Comparison of ENCODE assay signal across 8 mouse cellular contexts in the genomic region with DNA sequence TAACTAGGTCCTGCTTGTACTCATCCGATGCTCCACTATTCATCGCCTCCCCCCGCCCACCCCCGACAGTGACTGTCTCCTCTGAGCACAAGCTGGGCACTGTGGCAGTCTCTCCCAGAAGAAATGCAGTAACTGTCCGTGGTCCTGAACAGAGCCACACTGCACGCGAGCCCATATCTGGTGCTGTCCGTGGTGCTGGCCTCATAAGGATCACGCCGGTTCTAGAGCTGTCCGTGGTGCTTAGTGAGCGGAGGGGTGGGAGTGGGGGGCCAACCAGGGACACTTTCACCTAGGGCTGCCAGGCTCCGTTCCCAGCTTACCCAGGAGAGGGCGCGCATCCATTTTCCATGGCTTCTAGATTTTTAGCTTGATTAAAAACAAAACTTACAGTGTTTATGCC. TPM values are rescaled to one million over a fixed set of nuclear protein-coding genes. Genes with fewer than 3 reads are reported as not detected.
DNase-seq lines count a peak whose midpoint lies in the region; ATAC-seq lines count a peak whose summit lies in the region.

No protein-coding gene starts in this region.

- no peak overlapping the region for H3K4me3 ChIP-seq in hindbrain, embryonic 10.5 days

- peak; percentile 13 to 45 for DNase-seq in CD8-positive naive resting alpha-beta T cell, adult 2 months (ENCODE audit: low read depth in 2 of 2, low spot score in 2 of 2)
- peak; percentile 87 to 90 for DNase-seq in adrenal gland, postnatal 36 days
- peak; percentile 81 for DNase-seq in hindbrain, embryonic 10.5 days (ENCODE audit: low spot score)
- DNase-seq in layer of hippocampus, postnatal 10 days (ENCODE audit: low spot score in 2 of 2), result peak; percentile 82 to 87
- peak; percentile 94 for DNase-seq in lung, postnatal 14 days
- DNase-seq in right cerebral cortex, adult 18-20 months, result peak; percentile 33
- peak; percentile 63 for DNase-seq in urinary bladder, adult 2 months (ENCODE audit: low spot score)

- 0 out of 2 replicates have a peak, but pooled peaks cover 10% of the 10 kb centered on the region for H3K9me3 ChIP-seq in hindbrain, embryonic 10.5 days

- ATAC-seq in frontal cortex, adult (ENCODE audit: low TSS enrichment), result peak; percentile 52; the same call in 1 of the 2 replicates

- WGBS in hindbrain, embryonic 10.5 days, result 14% methylated on average over 15 of the region's 15 CpGs

- H3K36me3 ChIP-seq in hindbrain, embryonic 10.5 days, result peaks cover 46% of the 10 kb centered on the region

- H3K27me3 ChIP-seq in hindbrain, embryonic 10.5 days (ENCODE audit: insufficient read depth, poor library complexity, severe bottlenecking), result no peaks in the 10 kb centered on the region

- H3K4me1 ChIP-seq in hindbrain, embryonic 10.5 days (replicated peaks), result peaks cover 35% of the 10 kb centered on the region

- H3K27ac ChIP-seq in hindbrain, embryonic 10.5 days, result no peak overlapping the region

RNA-seq across cellular contexts. Expression of gene Phf21b, which starts 26.4 kb away (rescaled TPM):
- 1 to 10 TPM; 1.1 to 2.0 TPM for total RNA-seq in adrenal gland, postnatal 36 days (2021)
- 10.7 and 30.8 TPM in 2 replicates for polyA plus RNA-seq in hindbrain, embryonic 10.5 days (2016; fragmentation: Nextera tagmentation; extraction: Ambion mirVana)
- total RNA-seq in layer of hippocampus, postnatal 10 days (2021), result 10 to 100 TPM; 11.6 to 13.8 TPM
- polyA plus RNA-seq in urinary bladder, adult 2 months (2012; rRNA removed), result 1.9 and 3.9 TPM in 2 replicates

Comparison
In these comparisons a context has a peak if more than half of its experiments do, and no peak if none do; other contexts are left out.
1. DNase-seq: peak in every context shown above with its lines; median percentile 94 in lung, postnatal 14 days; 88 in adrenal gland, postnatal 36 days; 84 in layer of hippocampus, postnatal 10 days; 81 in hindbrain, embryonic 10.5 days; 63 in urinary bladder, adult 2 months; 33 in right cerebral cortex, adult 18-20 months; 29 in CD8-positive naive resting alpha-beta T cell, adult 2 months.
2. RNA of gene Phf21b, which starts 26.4 kb away (total RNA-seq): 11.6 to 13.8 TPM in layer of hippocampus, postnatal 10 days; 1.1 to 2.0 TPM in adrenal gland, postnatal 36 days; every median in the first group is over 4 times any median in the second.